Mouse (Mus musculus) midbrain, postnatal 0 days (tissue): ENCODE data around the gene Mrpl14. TPM values are rescaled to one million over a fixed set of nuclear protein-coding genes. Genes with fewer than 3 reads are reported as not detected.

Source experiments
- ATAC-seq: fragments of 200-750 bp; cut with Nextera tagmentation; 2 replicates; pipeline ENCODE4 v1.8.0; 2017; ENCODE audit warnings: moderate number of reproducible peaks, mild to moderate bottlenecking, moderate TSS enrichment, moderate library complexity; ENCODE audit not compliant: low FRiP score
- DNase-seq: peaks from one replicate; pipeline ENCODE4 v3.0.0-alpha.2; 2015; ENCODE audit warnings: low spot score
- H3K27ac ChIP-seq: fragments of 300-500 bp; sonication (generic); 2 replicates; pipeline ENCODE4 v1.5.1; 2014; ENCODE audit warnings: low read depth, mild to moderate bottlenecking, low read length, mixed read lengths
- H3K27me3 ChIP-seq: fragments of 300-500 bp; sonication (generic); 2 replicates; pipeline ENCODE4 v1.6.1; 2014; ENCODE audit warnings: low read length, control low read depth, mixed read lengths; ENCODE audit not compliant: insufficient read depth
- H3K36me3 ChIP-seq: fragments of 300-500 bp; sonication (generic); 2 replicates; pipeline ENCODE4 v1.6.1; 2014; ENCODE audit warnings: low read length, control low read depth, mixed read lengths; ENCODE audit not compliant: insufficient read depth
- H3K4me1 ChIP-seq: fragments of 300-500 bp; sonication (generic); 2 replicates; pipeline ENCODE4 v1.6.1; 2014; ENCODE audit warnings: mild to moderate bottlenecking, control low read depth, antibody characterized with exemption, low read length, mixed read lengths; ENCODE audit not compliant: insufficient read depth
- H3K4me2 ChIP-seq: fragments of 300-500 bp; sonication (generic); 2 replicates; pipeline ENCODE4 v1.6.1; 2014; ENCODE audit warnings: low read depth, mild to moderate bottlenecking, low read length, mixed read lengths; ENCODE audit not compliant: poor library complexity, severe bottlenecking
- H3K4me3 ChIP-seq: fragments of 300-500 bp; sonication (generic); 2 replicates; pipeline ENCODE4 v1.5.1; 2014; ENCODE audit warnings: low read depth, mild to moderate bottlenecking, low read length, moderate library complexity
- H3K9ac ChIP-seq: fragments of 300-500 bp; sonication (generic); replicated peaks from 2 replicates; pipeline ENCODE4 v1.6.1; 2014; ENCODE audit warnings: mild to moderate bottlenecking, low read length, moderate library complexity, mixed read lengths; ENCODE audit not compliant: poor library complexity, severe bottlenecking
- H3K9me3 ChIP-seq: fragments of 300-500 bp; sonication (generic); 2 replicates; pipeline ENCODE4 v1.6.1; 2016; ENCODE audit warnings: low read length, control low read depth
- CTCF ChIP-seq: IDR thresholded peaks from 2 replicates; pipeline ENCODE4 v1.5.1; 2016; ENCODE audit warnings: antibody characterized with exemption, mild to moderate bottlenecking
- WGBS: fragments of 180-500 bp; shearing (Covaris S2); extraction: QIAGEN DNeasy Blood & Tissue Kit; methylation state at CpG from one replicate; pipeline ENCODE4 v1.1.7; 2014; 5-methylcytosine and 5-hydroxymethylcytosine counted together
- polyA plus RNA-seq: library from polyadenylated mRNA; unstranded; fragments of >200 nt; fragmentation: Nextera tagmentation; extraction: Ambion mirVana; gene quantifications from 2 replicates; pipeline ENCODE4 v1.2.1, GENCODE M21; 2015
- total RNA-seq: library from RNA; depleted of rRNA; stranded (reverse); fragments of >200 nt; gene quantifications from 2 replicates; pipeline ENCODE4 v1.2.3, GENCODE M21; 2014

Gene Mrpl14
- total and polyA plus RNA-seq, 2 experiments from 2014 or later: 42.8 to 114 TPM

GRCm38 (mm10) chr17:45730696-45731095, 44.6 kb downstream of the Mrpl14 start:
- no peak for DNase-seq
- Histone ChIP-seq H3K9me3 (no peaks in the 10 kb centered on the region), H3K9ac (no peak overlapping the region), H3K4me3 (no peak overlapping the region), H3K27me3 (0 out of 2 replicates have a peak, but pooled peaks cover 8% of the 10 kb centered on the region), H3K36me3 (no peaks in the 10 kb centered on the region), H3K4me2 (no peak overlapping the region), H3K27ac (no peak overlapping the region), H3K4me1 (peaks cover 14% of the 10 kb centered on the region)
- ATAC-seq: no peak
- WGBS: 83% methylated on average over 4 of the region's 4 CpGs
- no peak for TF ChIP-seq CTCF

GRCm38 (mm10) chr17:45731172-45731864, 45.2 kb downstream of the Mrpl14 start:
- no peaks in the 10 kb centered on the region for H3K9me3 ChIP-seq
- peak; percentile 96 for TF ChIP-seq CTCF
- no peaks in the 10 kb centered on the region for H3K36me3 ChIP-seq
- H3K27ac ChIP-seq: no peak overlapping the region
- ATAC-seq (no peak), DNase-seq (peak; percentile 91)
- H3K27me3 ChIP-seq: 0 out of 2 replicates have a peak, but pooled peaks cover 8% of the 10 kb centered on the region
- 20% methylated on average over 9 of the region's 9 CpGs for WGBS
- peaks cover 20% of the 10 kb centered on the region for H3K4me1 ChIP-seq
- no peak overlapping the region for H3K4me3 ChIP-seq
- H3K9ac ChIP-seq: no peak overlapping the region
- no peak overlapping the region for H3K4me2 ChIP-seq

- no peak overlapping the region for H3K27ac ChIP-seq
- DNase-seq: peak; percentile 26
- TF ChIP-seq CTCF: no peak
- no peak; the same call in 1 of the 2 replicates for ATAC-seq
- H3K27me3 ChIP-seq: 0 out of 2 replicates have a peak, but pooled peaks cover 8% of the 10 kb centered on the region
- no peaks in the 10 kb centered on the region for H3K9me3 ChIP-seq
- H3K4me2 ChIP-seq: peak overlapping the region; percentile 81; the same call in 1 of the 2 replicates
- WGBS: 61% methylated on average over 19 of the region's 19 CpGs
- no peak overlapping the region for H3K9ac ChIP-seq
- H3K4me3 ChIP-seq: peak overlapping the region; percentile 32; the same call in 1 of the 2 replicates
- peaks cover 20% of the 10 kb centered on the region for H3K4me1 ChIP-seq
- H3K36me3 ChIP-seq: no peaks in the 10 kb centered on the region
Observed at GRCm38 (mm10) chr17:45733038-45733734, 47.1 kb downstream of the Mrpl14 start.

DNA sequence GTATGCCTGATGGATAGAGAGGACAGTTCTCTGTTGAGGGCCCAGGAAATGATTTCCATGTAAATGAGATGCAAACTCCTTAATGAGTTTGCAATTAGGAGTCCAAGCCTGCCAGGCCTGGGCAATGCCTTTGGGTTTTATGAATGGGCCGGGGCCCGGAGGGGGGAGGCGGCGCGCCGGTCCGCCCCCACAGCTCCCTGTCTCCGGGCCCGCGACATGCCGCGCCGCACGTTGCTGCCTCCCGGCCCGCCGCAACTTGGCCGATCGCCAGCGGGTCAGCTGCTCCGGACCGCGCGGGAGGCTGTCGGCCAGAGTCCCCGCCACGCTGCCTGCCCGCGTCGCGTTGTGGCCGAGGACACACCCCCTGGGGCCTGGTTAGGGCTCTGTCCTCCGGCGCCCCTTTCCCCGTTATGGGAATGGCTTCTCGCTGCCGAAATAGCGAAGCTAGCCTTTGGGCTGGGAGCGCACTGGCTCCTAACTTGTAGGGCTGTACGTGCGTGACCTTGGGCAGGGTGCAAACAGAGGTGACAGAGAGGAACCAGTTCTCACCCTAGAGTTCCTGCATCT, 47.7 kb downstream of the Mrpl14 start, which contains the start of gene 1600014C23Rik:
TSS of gene 1600014C23Rik (minus strand) at position 110 of the 567 bp plus-strand sequence.
- Histone ChIP-seq H3K9ac (peak within 1 kb of the TSS; percentile 55; the same call in 1 of the 2 replicates), H3K9me3 (no peaks in the 10 kb centered on the region), H3K27me3 (0 out of 2 replicates have a peak, but pooled peaks cover 8% of the 10 kb centered on the region), H3K4me1 (peaks cover 20% of the 10 kb centered on the region), H3K36me3 (no peaks in the 10 kb centered on the region), H3K4me3 (peak within 1 kb of the TSS; percentile 32), H3K4me2 (peak within 1 kb of the TSS; percentile 81), H3K27ac (0 out of 2 replicates have a peak within 1 kb of the TSS, but pooled peaks have one; percentile 65)
- DNase-seq: peak; percentile 85
- peak; percentile 27 for ATAC-seq
- WGBS: 2% methylated on average over 41 of the region's 41 CpGs
- TF ChIP-seq CTCF: no peak

GRCm38 (mm10) chr17:45734333-45734732, 48.2 kb downstream of the Mrpl14 start:
- Histone ChIP-seq H3K4me3 (peak overlapping the region; percentile 32; the same call in 1 of the 2 replicates), H3K27me3 (0 out of 2 replicates have a peak, but pooled peaks cover 8% of the 10 kb centered on the region), H3K27ac (0 out of 2 replicates have a peak overlapping the region, but pooled peaks have one; percentile 65), H3K4me2 (peak overlapping the region; percentile 81), H3K4me1 (peaks cover 20% of the 10 kb centered on the region), H3K9me3 (no peaks in the 10 kb centered on the region), H3K36me3 (no peaks in the 10 kb centered on the region), H3K9ac (peak overlapping the region; percentile 55; the same call in 1 of the 2 replicates)
- no peak for ATAC-seq
- TF ChIP-seq CTCF: peak; percentile 14; the same call in 1 of the 2 replicates
- DNase-seq: no peak
- whole genome bisulfite sequencing: 13% methylated on average over 3 of the region's 3 CpGs
